Mouse (Mus musculus) MEL (cell line): ENCODE measurements around the gene Exoc3l2. TPM values are rescaled to one million over a fixed set of nuclear protein-coding genes. Genes with fewer than 3 reads are reported as not detected.

Experiments
- DNase-seq: peaks from one replicate; pipeline ENCODE4 v3.0.0; 2011; ENCODE audit warnings: low read depth, low spot score
- H3K27ac ChIP-seq: 2 replicates; pipeline ENCODE4 v1.5.1; 2012; ENCODE audit warnings: low read depth, mild to moderate bottlenecking, control low read depth, low read length, moderate library complexity; ENCODE audit not compliant: control insufficient read depth
- H3K27me3 ChIP-seq, 2 experiments: fragments of 150-350 bp in 1 of 2; sonication (generic) in 1 of 2; 2 replicates each; pipeline ENCODE4 v1.6.1; 2012; ENCODE audit warnings: low read length in 2 of 2, mild to moderate bottlenecking in 2 of 2, improper control_type of control experiment in 1 of 2, moderate library complexity in 1 of 2; ENCODE audit not compliant: insufficient read depth in 2 of 2, control insufficient read depth in 1 of 2
- H3K36me3 ChIP-seq, 2 experiments: 2 replicates each; pipeline ENCODE4 v1.6.1; 2012 to 2014; ENCODE audit warnings: low read length in 2 of 2, improper control_type of control experiment in 1 of 2, inconsistent platforms in 1 of 2, mild to moderate bottlenecking in 1 of 2; ENCODE audit not compliant: insufficient read depth in 2 of 2, control insufficient read depth in 1 of 2
- H3K4me1 ChIP-seq, 2 experiments: fragments of 150-350 bp in 1 of 2; sonication (generic) in 1 of 2; 2 replicates each; pipeline ENCODE4 v1.6.1; 2012; ENCODE audit warnings: low read length in 2 of 2, improper control_type of control experiment in 1 of 2, mild to moderate bottlenecking in 1 of 2; ENCODE audit not compliant: insufficient read depth in 2 of 2, control insufficient read depth in 1 of 2
- H3K4me3 ChIP-seq, 2 experiments: fragments of 150-350 bp in 1 of 2; sonication (generic) in 1 of 2; 2 replicates each; pipeline ENCODE4 v1.5.1; 2012; ENCODE audit warnings: low read depth in 2 of 2, low read length in 2 of 2, mild to moderate bottlenecking in 2 of 2, moderate library complexity in 2 of 2, control low read depth in 1 of 2, improper control_type of control experiment in 1 of 2; ENCODE audit not compliant: control insufficient read depth in 1 of 2, insufficient read depth in 1 of 2
- H3K79me2 ChIP-seq: 2 replicates; pipeline ENCODE4 v1.6.1; 2012; ENCODE audit warnings: mild to moderate bottlenecking, low read length, moderate library complexity; ENCODE audit not compliant: control insufficient read depth, poor library complexity, insufficient read depth
- H3K9ac ChIP-seq: 2 replicates; pipeline ENCODE4 v1.6.1; 2012; ENCODE audit warnings: low read depth, mild to moderate bottlenecking, control low read depth, low read length, moderate library complexity; ENCODE audit not compliant: control insufficient read depth, poor library complexity, severe bottlenecking
- H3K9me3 ChIP-seq: fragments of 150-350 bp; sonication (generic); replicated peaks from 2 replicates; pipeline ENCODE4 v1.6.1; 2012; ENCODE audit warnings: mild to moderate bottlenecking, low read length, improper control_type of control experiment, moderate library complexity; ENCODE audit not compliant: insufficient read depth
- BHLHE40 ChIP-seq: IDR thresholded peaks from 2 replicates; pipeline ENCODE4 v1.6.1; 2012; ENCODE audit warnings: low read depth, mild to moderate bottlenecking, inconsistent platforms, low read length, improper control_type of control experiment, borderline replicate concordance
- CTCF ChIP-seq, 3 experiments: IDR thresholded peaks in 2 of 3; conservative IDR thresholded peaks in 1 of 3; 2 replicates each; pipeline ENCODE4 v1.5.1; 2011 to 2012; ENCODE audit warnings: low read length in 3 of 3, low read depth in 2 of 3, mild to moderate bottlenecking in 2 of 3, improper control_type of control experiment in 1 of 3, inconsistent platforms in 1 of 3, mixed read lengths in 1 of 3, moderate library complexity in 1 of 3; ENCODE audit not compliant: control insufficient read depth in 1 of 3, insufficient read depth in 1 of 3, poor library complexity in 1 of 3, severe bottlenecking in 1 of 3
- E2F4 ChIP-seq: IDR thresholded peaks from 2 replicates; pipeline ENCODE4 v1.6.1; 2011; ENCODE audit warnings: low read depth, low read length, improper control_type of control experiment, borderline replicate concordance
- ELF1 ChIP-seq: IDR thresholded peaks from 2 replicates; pipeline ENCODE4 v1.6.1; 2014; ENCODE audit warnings: low read depth, mild to moderate bottlenecking, inconsistent platforms, low read length, improper control_type of control experiment, moderate library complexity
- EP300 ChIP-seq, 2 experiments: IDR thresholded peaks; 2 replicates each; pipeline ENCODE4 v1.6.1; 2011; ENCODE audit warnings: improper control_type of control experiment in 2 of 2, low read length in 2 of 2, low read depth in 1 of 2, mild to moderate bottlenecking in 1 of 2
- ETS1 ChIP-seq: IDR thresholded peaks from 2 replicates; pipeline ENCODE4 v1.6.1; 2012; ENCODE audit warnings: low read depth, mild to moderate bottlenecking, inconsistent platforms, low read length, improper control_type of control experiment, moderate library complexity
- GABPA ChIP-seq: IDR thresholded peaks from 2 replicates; pipeline ENCODE4 v1.6.1; 2012; ENCODE audit warnings: low read depth, mild to moderate bottlenecking, inconsistent platforms, low read length, improper control_type of control experiment, moderate library complexity
- GATA1 ChIP-seq: IDR thresholded peaks from 2 replicates; pipeline ENCODE4 v1.6.1; 2011; ENCODE audit warnings: low read depth, low read length, improper control_type of control experiment
- MAX ChIP-seq: IDR thresholded peaks from 2 replicates; pipeline ENCODE4 v1.6.1; 2011; ENCODE audit warnings: low read length, improper control_type of control experiment
- MAZ ChIP-seq: IDR thresholded peaks from 2 replicates; pipeline ENCODE4 v1.6.1; 2012; ENCODE audit warnings: low read depth, mild to moderate bottlenecking, inconsistent platforms, low read length, improper control_type of control experiment
- MEF2A ChIP-seq: IDR thresholded peaks from 2 replicates; pipeline ENCODE4 v1.6.1; 2014; ENCODE audit warnings: low read depth, mild to moderate bottlenecking, inconsistent platforms, low read length, improper control_type of control experiment; ENCODE audit not compliant: poor library complexity, insufficient replicate concordance, severe bottlenecking; ENCODE audit errors: extremely low read depth
- MXI1 ChIP-seq: IDR thresholded peaks from 2 replicates; pipeline ENCODE4 v1.6.1; 2011; ENCODE audit warnings: mild to moderate bottlenecking, low read depth, low read length, improper control_type of control experiment
- MYB ChIP-seq: IDR thresholded peaks from 2 replicates; pipeline ENCODE4 v1.6.1; 2011; ENCODE audit warnings: mild to moderate bottlenecking, low read depth, low read length, improper control_type of control experiment
- POLR2A ChIP-seq, 2 experiments: IDR thresholded peaks; 2 replicates each; pipeline ENCODE4 v1.6.1; 2011 to 2012; ENCODE audit warnings: low read length in 2 of 2, mild to moderate bottlenecking in 2 of 2, control low read depth in 1 of 2, improper control_type of control experiment in 1 of 2, low read depth in 1 of 2, moderate library complexity in 1 of 2; ENCODE audit not compliant: control insufficient read depth in 1 of 2, insufficient read depth in 1 of 2, poor library complexity in 1 of 2
- POLR2AphosphoS2 ChIP-seq: IDR thresholded peaks from 2 replicates; pipeline ENCODE4 v1.6.1; 2011; ENCODE audit warnings: low read length, improper control_type of control experiment
- POLR2AphosphoS5 ChIP-seq: IDR thresholded peaks from 2 replicates; pipeline ENCODE4 v1.6.1; 2012; ENCODE audit warnings: low read depth, borderline replicate concordance, mild to moderate bottlenecking, inconsistent platforms, low read length, moderate library complexity, mixed read lengths
- RAD21 ChIP-seq: IDR thresholded peaks from 2 replicates; pipeline ENCODE4 v1.6.1; 2011; ENCODE audit warnings: mild to moderate bottlenecking, low read depth, low read length, improper control_type of control experiment
- RCOR1 ChIP-seq: IDR thresholded peaks from 2 replicates; pipeline ENCODE4 v1.6.1; 2012; ENCODE audit warnings: low read depth, mild to moderate bottlenecking, inconsistent platforms, low read length, improper control_type of control experiment
- SMC3 ChIP-seq: IDR thresholded peaks from 2 replicates; pipeline ENCODE4 v1.6.1; 2011; ENCODE audit warnings: low read depth, low read length, improper control_type of control experiment
- TAL1 ChIP-seq: IDR thresholded peaks from 2 replicates; pipeline ENCODE4 v1.6.1; 2012; ENCODE audit warnings: mild to moderate bottlenecking, inconsistent platforms, low read length, moderate library complexity, mixed read lengths
- TBP ChIP-seq: IDR thresholded peaks from 2 replicates; pipeline ENCODE4 v1.8.0; 2011; ENCODE audit warnings: low read depth, low read length, improper control_type of control experiment
- ZC3H11A ChIP-seq: IDR thresholded peaks from 2 replicates; pipeline ENCODE4 v1.6.1; 2012; ENCODE audit warnings: low read depth, mild to moderate bottlenecking, inconsistent platforms, low read length, improper control_type of control experiment
- ZKSCAN1 ChIP-seq: IDR thresholded peaks from 2 replicates; pipeline ENCODE4 v1.6.1; 2012; ENCODE audit warnings: low read depth, mild to moderate bottlenecking, inconsistent platforms, low read length, improper control_type of control experiment, moderate library complexity
- ZMIZ1 ChIP-seq: IDR thresholded peaks from 2 replicates; pipeline ENCODE4 v1.6.1; 2012; ENCODE audit warnings: low read depth, mild to moderate bottlenecking, inconsistent platforms, low read length, improper control_type of control experiment, moderate library complexity
- polyA plus RNA-seq, 2 experiments: library from polyadenylated mRNA; stranded (reverse) in 1 of 2; unstranded in 1 of 2; fragments of >175 nt in 1 of 2; fragments of >200 nt in 1 of 2; gene quantifications; 2 replicates each; pipeline versions ENCODE4 v1.2.1 to v1.2.4; 2012; ENCODE audit warnings: low replicate concordance in 2 of 2, low read depth in 1 of 2; ENCODE audit not compliant: insufficient read length in 2 of 2, insufficient read depth in 1 of 2, missing spikeins in 1 of 2
- total RNA-seq: library from RNA; depleted of rRNA; stranded (reverse); fragments of 300-350 nt; gene quantifications from 2 replicates; pipeline ENCODE4 v1.2.3, GENCODE M21; 2012

Exoc3l2 gene
- total and polyA plus RNA-seq, 3 experiments = 0.08 TPM; not detected in 1

DNA sequence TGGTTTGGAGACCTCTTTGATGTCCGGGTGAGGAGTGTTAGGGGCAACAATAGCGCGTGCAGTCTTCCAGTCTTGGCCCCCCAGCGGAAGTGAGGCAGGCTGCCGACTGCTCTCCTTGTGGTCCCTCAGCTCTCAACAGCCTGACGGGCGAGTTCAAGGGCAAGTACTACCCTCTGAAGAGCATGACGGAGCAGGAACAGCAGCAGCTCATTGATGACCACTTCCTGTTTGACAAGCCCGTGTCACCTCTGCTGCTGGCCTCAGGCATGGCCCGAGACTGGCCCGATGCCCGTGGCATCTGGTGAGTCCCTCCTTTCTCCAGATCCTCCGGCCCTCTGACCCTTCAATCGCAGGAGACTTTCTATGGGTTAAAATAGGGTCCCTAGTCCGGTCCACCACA lies 46.5 kb upstream of the Exoc3l2 start:
- TF ChIP-seq BHLHE40 (no peak), CTCF (IDR thresholded peaks at IDR 0.05 in 2 of 3, conservative IDR thresholded peaks at IDR 0.05 in 1 of 3; ENCODE audit: control insufficient read depth in 1 of 3, insufficient read depth in 1 of 3, low read depth in 2 of 3, low read length in 3 of 3, poor library complexity in 1 of 3, severe bottlenecking in 1 of 3) (no peak), EP300 (IDR thresholded peaks at IDR 0.05; ENCODE audit: low read depth in 1 of 2, low read length in 2 of 2) (no peak), ZKSCAN1 (no peak), ELF1 (no peak), POLR2A (IDR thresholded peaks at IDR 0.05; ENCODE audit: control insufficient read depth in 1 of 2, insufficient read depth in 1 of 2, low read depth in 1 of 2, low read length in 2 of 2, poor library complexity in 1 of 2) (no peak), MAX (no peak), SMC3 (no peak), ZMIZ1 (no peak)
- TF ChIP-seq, all 39 proteins: peak for 0

DNA sequence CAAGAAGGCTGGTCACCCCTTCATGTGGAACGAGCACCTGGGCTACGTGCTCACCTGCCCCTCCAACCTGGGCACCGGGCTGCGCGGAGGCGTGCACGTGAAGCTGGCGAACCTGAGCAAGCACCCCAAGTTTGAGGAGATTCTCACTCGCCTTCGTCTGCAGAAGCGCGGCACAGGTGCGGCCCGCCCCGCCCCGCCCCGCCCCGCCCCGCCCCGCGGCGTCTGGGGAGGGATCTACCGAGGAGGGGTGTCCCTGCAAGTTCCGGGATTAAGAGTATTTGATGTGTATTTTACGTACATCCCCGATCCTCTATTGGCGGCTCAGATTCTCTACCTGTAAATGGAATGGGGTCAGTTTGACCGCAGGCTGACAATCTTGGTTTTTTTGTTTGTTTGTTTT lies 43.0 kb upstream of the Exoc3l2 start:
- H3K9me3 ChIP-seq = no peaks in the 10 kb centered on the region

More for the DNA sequence above, 46.5 kb upstream of the Exoc3l2 start:
- H3K4me1 ChIP-seq = peaks cover 1 to 5% of the 10 kb centered on the region in 2 experiments; a peak in 3 of 4 replicates
- H3K79me2 ChIP-seq = no peaks in the 10 kb centered on the region
- H3K9ac ChIP-seq = no peak overlapping the region
- no peak overlapping the region for H3K27ac ChIP-seq
- no peak overlapping the region for H3K4me3 ChIP-seq
- no peaks in the 10 kb centered on the region for H3K9me3 ChIP-seq
- DNase-seq = no peak
- 0 out of 4 replicates have a peak, but pooled peaks cover 0 to 3% of the 10 kb centered on the region in 2 experiments for H3K36me3 ChIP-seq
- H3K27me3 ChIP-seq = no peaks in the 10 kb centered on the region

DNA sequence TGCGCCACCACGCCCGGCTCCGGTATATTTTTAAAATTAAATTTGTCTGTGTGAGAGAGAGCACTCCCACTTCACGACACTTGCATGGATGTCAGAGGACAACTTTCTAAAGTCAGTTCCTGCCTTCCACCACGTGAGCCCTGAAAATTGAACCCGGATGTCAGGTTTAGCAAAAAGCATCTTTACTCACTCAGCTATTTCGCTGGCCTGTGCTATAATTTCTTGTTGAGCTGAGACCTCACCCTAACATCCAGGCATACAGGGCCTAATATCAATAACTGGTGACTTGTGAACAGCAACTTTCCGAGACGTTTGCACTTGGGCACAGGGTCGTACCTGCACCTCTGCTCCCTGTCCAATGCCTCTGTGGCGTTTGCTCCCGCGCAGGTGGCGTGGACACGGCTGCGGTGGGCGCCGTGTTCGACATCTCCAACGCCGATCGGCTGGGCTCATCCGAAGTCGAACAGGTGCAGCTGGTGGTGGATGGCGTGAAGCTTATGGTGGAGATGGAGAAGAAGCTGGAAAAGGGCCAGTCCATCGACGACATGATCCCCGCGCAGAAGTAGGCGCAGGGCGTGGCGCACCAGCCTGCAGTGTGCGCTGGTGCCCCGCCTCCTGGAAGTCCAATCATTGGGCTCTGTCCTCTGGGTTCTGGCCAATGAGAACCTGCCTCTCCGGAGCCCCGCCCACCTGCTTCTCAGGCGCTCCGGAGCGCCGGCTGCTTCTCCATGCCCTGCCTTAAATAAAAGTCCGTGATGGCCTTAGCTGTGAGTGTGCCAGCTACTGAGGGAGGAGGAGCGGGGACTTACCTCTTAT lies 42.1 kb upstream of the Exoc3l2 start:
- DNase-seq = peak; percentile 96
- peak overlapping the region; percentile 66 for H3K9ac ChIP-seq
- H3K4me1 ChIP-seq = peaks cover 2 to 5% of the 10 kb centered on the region in 2 experiments
- no peaks in the 10 kb centered on the region for H3K9me3 ChIP-seq
- H3K27me3 ChIP-seq = no peaks in the 10 kb centered on the region
- H3K27ac ChIP-seq = no peak overlapping the region
- no peaks in the 10 kb centered on the region for H3K79me2 ChIP-seq
- 0 out of 4 replicates have a peak, but pooled peaks cover 0 to 3% of the 10 kb centered on the region in 2 experiments for H3K36me3 ChIP-seq
- H3K4me3 ChIP-seq = peak overlapping the region; percentile 65 to 79
- TF ChIP-seq POLR2AphosphoS5 (no peak), MXI1 (peak; percentile 86), ZMIZ1 (no peak), ZC3H11A (no peak), MEF2A (no peak), RCOR1 (no peak), POLR2A (IDR thresholded peaks at IDR 0.05; ENCODE audit: control insufficient read depth in 1 of 2, insufficient read depth in 1 of 2, low read depth in 1 of 2, low read length in 2 of 2, poor library complexity in 1 of 2) (no peak; a peak in 1 of 4 replicates), MAZ (no peak), MYB (no peak), ZKSCAN1 (no peak), TAL1 (no peak), GABPA (no peak), MAX (peak; percentile 79), E2F4 (0 out of 2 replicates have a peak, but pooled peaks have one; percentile 44), SMC3 (no peak)

More for the DNA sequence above, 43.0 kb upstream of the Exoc3l2 start:
- H3K4me1 ChIP-seq = peaks cover 2 to 5% of the 10 kb centered on the region in 2 experiments
- no peak overlapping the region for H3K4me3 ChIP-seq
- no peaks in the 10 kb centered on the region for H3K27me3 ChIP-seq
- no peak overlapping the region for H3K9ac ChIP-seq
- TF ChIP-seq ELF1 = no peak
- TF ChIP-seq GATA1 = no peak
- no peak for TF ChIP-seq TBP
- no peak for TF ChIP-seq ETS1
- TF ChIP-seq TAL1 = no peak
- no peak for TF ChIP-seq RAD21
- no peak for TF ChIP-seq POLR2AphosphoS2
- no peak for TF ChIP-seq BHLHE40
- TF ChIP-seq CTCF (IDR thresholded peaks at IDR 0.05 in 2 of 3, conservative IDR thresholded peaks at IDR 0.05 in 1 of 3; ENCODE audit: control insufficient read depth in 1 of 3, insufficient read depth in 1 of 3, low read depth in 2 of 3, low read length in 3 of 3, poor library complexity in 1 of 3, severe bottlenecking in 1 of 3) = no peak
- DNase-seq = no peak
- no peak overlapping the region for H3K27ac ChIP-seq
- no peaks in the 10 kb centered on the region for H3K79me2 ChIP-seq
- 0 out of 4 replicates have a peak, but pooled peaks cover 0 to 3% of the 10 kb centered on the region in 2 experiments for H3K36me3 ChIP-seq
